10 mouse cellular contexts compared by ENCODE assay signal in genomic region chr14:79521471-79522117, GRCm38 (mm10). TPM values are rescaled to one million over a fixed set of nuclear protein-coding genes. Genes with fewer than 3 reads are reported as not detected.
A peak's percentile ranks its signal among the peaks of the same experiment; 100 is the strongest.
DNase-seq lines count a peak whose midpoint lies in the region; ATAC-seq and TF ChIP-seq lines count a peak whose summit lies in the region.
"Had no signal": no experiment of that assay in that cellular context is flagged by ENCODE, and none has a peak within 500 bp of the region (broad histone marks: within the 10 kb centered on the region; RNA-seq: fewer than 3 reads in every experiment).

No protein-coding gene starts in this region.

- no peak overlapping the region for H3K4me2 ChIP-seq in heart, embryonic 15.5 days
- peak overlapping the region; percentile 46 for H3K4me2 ChIP-seq in liver, embryonic 16.5 days (ENCODE audit: low read depth, low read length)
- H3K4me2 ChIP-seq in midbrain, embryonic 13.5 days (replicated peaks) = no peak overlapping the region

- no peaks in the 10 kb centered on the region for H3K27me3 ChIP-seq in heart, embryonic 15.5 days
- no peaks in the 10 kb centered on the region for H3K27me3 ChIP-seq in thymus, adult 2 months (ENCODE audit: control insufficient read depth, insufficient read depth, low read length)
- H3K27me3 ChIP-seq in liver, embryonic 16.5 days (ENCODE audit: control insufficient read depth, insufficient read depth, low read depth, low read length) = no peaks in the 10 kb centered on the region
- no peaks in the 10 kb centered on the region for H3K27me3 ChIP-seq in midbrain, embryonic 13.5 days

- H3K36me3 ChIP-seq in heart, embryonic 15.5 days = no peaks in the 10 kb centered on the region
- peaks cover 8% of the 10 kb centered on the region; the same call in 1 of the 2 replicates for H3K36me3 ChIP-seq in thymus, adult 2 months (ENCODE audit: control insufficient read depth, insufficient read depth, low read length)
- H3K36me3 ChIP-seq in liver, embryonic 16.5 days (ENCODE audit: control insufficient read depth, insufficient read depth) = no peaks in the 10 kb centered on the region
- no peaks in the 10 kb centered on the region for H3K36me3 ChIP-seq in midbrain, embryonic 13.5 days

- H3K4me3 ChIP-seq in heart, embryonic 15.5 days = no peak overlapping the region
- H3K4me3 ChIP-seq in thymus, adult 2 months (ENCODE audit: control insufficient read depth, insufficient read depth, low read length) = peak overlapping the region; percentile 10; the same call in 1 of the 2 replicates
- H3K4me3 ChIP-seq in liver, embryonic 16.5 days (ENCODE audit: low read depth, low read length) = peak overlapping the region; percentile 5; the same call in 1 of the 2 replicates
- H3K4me3 ChIP-seq in midbrain, embryonic 13.5 days (replicated peaks) = no peak overlapping the region

- ATAC-seq in heart, embryonic 15.5 days (replicated peaks; ENCODE audit: insufficient number of reproducible peaks, insufficient read depth, low FRiP score, low read depth) = no peak
- ATAC-seq in liver, embryonic 16.5 days (ENCODE audit: low read depth) = 0 out of 2 replicates have a peak, but pooled peaks have one; percentile 22
- ATAC-seq in midbrain, embryonic 13.5 days = no peak
- ATAC-seq: forebrain, postnatal 0 days had no signal

- intact Hi-C loops in heart, postnatal 36 days (cut with DNase I) = no loop called here

- no peaks in the 10 kb centered on the region for H3K9me3 ChIP-seq in heart, embryonic 15.5 days (replicated peaks)
- no peaks in the 10 kb centered on the region for H3K9me3 ChIP-seq in liver, embryonic 16.5 days (replicated peaks; ENCODE audit: control insufficient read depth, low read length)
- no peaks in the 10 kb centered on the region for H3K9me3 ChIP-seq in midbrain, embryonic 13.5 days

- TF ChIP-seq POLR2A in thymus, adult 2 months (IDR thresholded peaks at IDR 0.05; ENCODE audit: control insufficient read depth, extremely low read depth, insufficient read depth, low read length, poor library complexity) = no peak

- H3K9ac ChIP-seq in heart, embryonic 15.5 days = no peak overlapping the region
- H3K9ac ChIP-seq in liver, embryonic 16.5 days (ENCODE audit: low read depth, low read length) = peak overlapping the region; percentile 19
- H3K9ac ChIP-seq in midbrain, embryonic 13.5 days (replicated peaks) = no peak overlapping the region
- H3K9ac ChIP-seq: forebrain, postnatal 0 days had no signal

- peak overlapping the region; percentile 38 for H3K27ac ChIP-seq in heart, embryonic 15.5 days
- peak overlapping the region; percentile 100 for H3K27ac ChIP-seq in thymus, adult 2 months (ENCODE audit: control insufficient read depth, insufficient read depth, low read length)
- H3K27ac ChIP-seq in liver, embryonic 16.5 days (ENCODE audit: low read length) = peak overlapping the region; percentile 83
- no peak overlapping the region for H3K27ac ChIP-seq in midbrain, embryonic 13.5 days

- WGBS in heart, embryonic 15.5 days = 50% methylated on average over 6 of the region's 6 CpGs
- WGBS in thymus, adult 2 months = 4% methylated on average over 6 of the region's 6 CpGs
- 19% methylated on average over 6 of the region's 6 CpGs for WGBS in liver, embryonic 16.5 days (ENCODE audit: insufficient replicate concordance)
- WGBS in midbrain, embryonic 13.5 days = 83% methylated on average over 6 of the region's 6 CpGs

- H3K4me1 ChIP-seq in heart, embryonic 15.5 days (replicated peaks) = peaks cover 32% of the 10 kb centered on the region
- peaks cover 19% of the 10 kb centered on the region for H3K4me1 ChIP-seq in thymus, adult 2 months (replicated peaks; ENCODE audit: control insufficient read depth, insufficient read depth, low read length)
- peaks cover 43% of the 10 kb centered on the region for H3K4me1 ChIP-seq in liver, embryonic 16.5 days (ENCODE audit: control insufficient read depth, low read depth, low read length)
- H3K4me1 ChIP-seq in midbrain, embryonic 13.5 days (replicated peaks) = no peaks in the 10 kb centered on the region

- no peak for TF ChIP-seq CTCF in thymus, adult 2 months (IDR thresholded peaks at IDR 0.05; ENCODE audit: borderline replicate concordance, control insufficient read depth, extremely low read depth, insufficient read depth, low read length, poor library complexity)

- no peak for DNase-seq in heart, postnatal 36 days
- peak; percentile 63 for DNase-seq in thymus, adult 2 months
- no peak for DNase-seq in thymus, adult 18-20 months
- no peak for DNase-seq in adipocyte (ENCODE audit: low spot score)
- no peak for DNase-seq in cerebellum, postnatal 14 days
- DNase-seq: adrenal gland, postnatal 14 days; forebrain, postnatal 0 days had no signal

RNA-seq across cellular contexts. Expression of gene Wbp4, which starts 40.3 kb away (rescaled TPM):
- 24.0 and 25.7 TPM in 2 replicates for polyA plus RNA-seq in heart, embryonic 15.5 days (2015; fragmentation: Nextera tagmentation; extraction: Ambion mirVana)
- 10 to 100 TPM; 20.7 to 22.0 TPM for total RNA-seq in heart, postnatal 36 days (2021)
- polyA plus RNA-seq in thymus, adult 2 months (2012; rRNA removed) = 7.3 TPM in 2 replicates
- 13.0 and 13.1 TPM in 2 replicates for polyA plus RNA-seq in liver, embryonic 16.5 days (2015; fragmentation: Nextera tagmentation; extraction: Ambion mirVana)
- 48.4 and 49.7 TPM in 2 replicates for polyA plus RNA-seq in midbrain, embryonic 13.5 days (2015; fragmentation: Nextera tagmentation; extraction: Ambion mirVana)

RNA-seq across cellular contexts. Expression of gene Elf1, which starts 40.6 kb away (rescaled TPM):
- polyA plus RNA-seq in heart, embryonic 15.5 days (2015; fragmentation: Nextera tagmentation; extraction: Ambion mirVana) = 7.8 and 12.4 TPM in 2 replicates
- total RNA-seq in heart, postnatal 36 days (2021) = 10 to 100 TPM; 13.8 to 17.4 TPM
- polyA plus RNA-seq in thymus, adult 2 months (2012; rRNA removed) = 71.4 and 75.9 TPM in 2 replicates
- 7.8 and 8.8 TPM in 2 replicates for polyA plus RNA-seq in liver, embryonic 16.5 days (2015; fragmentation: Nextera tagmentation; extraction: Ambion mirVana)
- polyA plus RNA-seq in midbrain, embryonic 13.5 days (2015; fragmentation: Nextera tagmentation; extraction: Ambion mirVana) = 3.0 and 4.1 TPM in 2 replicates

Comparison
In these comparisons a context has a peak if more than half of its experiments do, and no peak if none do; other contexts are left out.
1. H3K4me3 ChIP-seq: peak in thymus, adult 2 months (single experiment) and liver, embryonic 16.5 days (single experiment); none in heart, embryonic 15.5 days (single experiment) and midbrain, embryonic 13.5 days (single experiment).